Mouse (Mus musculus) natural killer cell, adult 2 months (primary cell): Measurements from ENCODE around the gene Tnfrsf22.
A peak's percentile ranks its signal among the peaks of the same experiment; 100 is the strongest.
"Not testable (repeated sequence)": the region's sequence is repeated elsewhere in the genome, so short reads cannot be mapped to it uniquely, and the experiment has no call there.

ENCODE experiments used
- DNase-seq, 2 experiments: peaks; one replicate each; pipeline ENCODE4 v3.0.0; 2022; ENCODE audit warnings: low spot score in 2 of 2

Tnfrsf22 gene

DNA sequence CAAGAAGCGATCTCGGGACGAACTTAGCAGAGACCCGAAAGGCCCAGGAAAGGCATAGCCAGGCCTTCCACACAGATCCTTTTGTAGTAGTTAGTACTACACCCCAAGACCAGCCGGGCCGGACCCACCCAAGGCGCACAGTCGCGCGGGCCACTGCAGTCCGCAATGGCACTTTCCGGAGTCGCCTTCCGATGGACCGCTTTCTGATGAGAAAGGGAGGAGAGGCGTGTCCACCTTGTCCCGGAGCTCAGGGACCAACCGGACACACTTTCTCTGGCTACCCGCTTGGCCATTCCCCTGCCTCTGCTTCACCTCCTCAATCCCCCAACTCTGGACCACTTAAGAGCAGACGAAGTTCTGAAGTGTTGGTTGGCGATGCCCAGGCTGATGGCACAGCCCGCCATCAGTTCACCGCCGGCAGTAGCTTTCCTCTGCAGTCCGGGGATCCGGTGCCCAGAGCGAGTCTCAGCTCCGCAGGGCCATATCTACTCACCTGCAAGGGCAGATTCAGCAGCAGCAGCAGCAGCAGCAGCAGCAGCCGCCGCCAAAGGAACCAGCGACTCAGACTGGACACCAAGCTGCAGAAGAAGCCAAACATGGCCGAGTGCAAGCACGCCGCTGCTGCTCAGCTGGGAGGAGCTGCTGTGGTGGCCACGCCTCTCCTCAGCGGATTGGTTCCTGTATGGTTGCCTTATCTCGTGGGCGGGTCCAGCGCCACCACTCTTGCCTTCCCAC lies at the start of gene Tnfrsf22:
Gene Tnfrsf22 (minus strand): TSS at position 628 of the 735 bp plus-strand sequence.
- peak; percentile 75 to 80 for DNase-seq

DNA sequence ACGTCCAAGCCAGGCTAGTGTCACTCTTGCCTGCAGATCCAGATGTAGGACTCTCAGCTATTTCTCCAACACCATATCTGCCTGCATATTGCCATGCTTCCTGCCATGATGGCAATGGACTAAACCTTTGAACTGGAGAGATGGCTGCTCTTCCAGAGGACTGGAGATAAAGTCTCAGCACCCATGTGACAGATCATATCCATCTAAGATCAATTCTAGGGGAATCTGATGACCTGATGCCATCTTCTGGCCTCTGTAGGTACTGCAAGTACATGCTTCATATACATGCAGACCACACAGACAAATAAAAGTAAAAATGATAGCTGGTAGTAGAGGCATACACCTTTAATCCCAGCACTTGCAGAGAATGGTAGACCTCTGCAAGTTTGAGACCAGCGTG lies 46.7 kb upstream of the Tnfrsf22 start:
- DNase-seq = peak; percentile 26 to 43

DNA sequence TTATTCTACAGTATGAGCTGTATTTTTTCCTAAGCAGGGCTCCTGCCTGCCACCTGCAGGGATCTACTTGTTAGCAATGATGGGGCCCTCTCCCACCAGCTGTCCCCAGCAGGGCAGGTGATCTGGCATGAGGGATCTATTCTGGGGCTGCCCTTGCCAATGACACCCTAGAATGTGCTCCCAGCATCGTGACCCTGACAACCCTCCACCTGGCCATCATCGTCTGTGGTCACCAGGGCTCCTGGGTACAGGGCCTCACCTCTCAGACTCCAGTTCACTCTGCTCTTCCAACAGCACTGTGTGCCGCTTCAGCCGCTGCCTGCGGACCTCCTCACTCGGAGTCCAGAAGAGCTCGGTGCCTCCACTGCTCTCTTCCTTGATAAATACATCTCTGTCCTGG lies 45.1 kb upstream of the Tnfrsf22 start:
- DNase-seq = no peak

- DNase-seq = no peak
Observed at GRCm38 (mm10) chr7:143692746-143693510, 43.5 kb upstream of the Tnfrsf22 start.

DNA sequence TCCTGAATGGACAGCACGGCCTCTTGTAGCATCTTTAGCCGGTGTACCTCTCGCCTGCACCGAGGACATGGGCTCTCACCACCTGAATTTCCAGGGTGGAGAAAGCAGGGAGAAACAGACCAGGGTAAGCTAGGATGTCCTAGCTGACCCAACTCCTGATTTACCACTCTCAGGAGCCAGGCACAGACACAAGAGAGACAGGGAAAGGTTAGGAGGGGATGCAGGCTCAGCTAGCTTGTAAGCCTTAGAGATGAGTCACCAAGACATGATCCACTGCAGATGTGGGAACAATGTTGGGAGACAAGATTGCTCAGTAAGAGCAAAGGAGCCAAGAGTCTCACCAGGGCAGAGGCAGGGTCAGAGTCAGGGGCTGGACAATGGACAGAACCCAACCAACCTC lies 42.4 kb upstream of the Tnfrsf22 start:
- DNase-seq = no peak

DNA sequence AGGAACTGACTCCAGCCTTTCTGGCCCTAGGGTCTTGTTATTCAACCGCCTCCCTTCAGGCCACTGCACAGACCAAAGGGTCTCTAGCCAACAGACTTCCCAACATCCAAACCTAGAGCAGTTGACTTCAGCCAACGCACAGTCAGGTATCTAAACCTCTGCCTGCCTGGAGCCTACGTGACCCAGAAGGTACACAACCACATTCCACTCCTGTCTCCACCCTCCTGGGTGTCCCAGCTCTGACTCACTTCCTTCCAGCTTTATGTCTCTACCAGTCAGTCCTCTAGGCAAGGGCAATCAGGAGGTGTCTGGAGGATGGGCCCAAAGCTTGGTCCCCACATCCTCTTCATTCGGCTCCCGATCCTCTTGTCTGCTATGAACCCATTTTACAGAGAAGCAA lies 41.7 kb upstream of the Tnfrsf22 start:
- DNase-seq = no peak

GRCm38 (mm10) chr7:143689946-143690345 lies 40.5 kb upstream of the Tnfrsf22 start:
- DNase-seq = no peak

GRCm38 (mm10) chr7:143689481-143689880 lies 40.0 kb upstream of the Tnfrsf22 start:
- no peak for DNase-seq

- not testable (repeated sequence) for DNase-seq
Observed at GRCm38 (mm10) chr7:143686676-143687075, 37.2 kb upstream of the Tnfrsf22 start.

DNA sequence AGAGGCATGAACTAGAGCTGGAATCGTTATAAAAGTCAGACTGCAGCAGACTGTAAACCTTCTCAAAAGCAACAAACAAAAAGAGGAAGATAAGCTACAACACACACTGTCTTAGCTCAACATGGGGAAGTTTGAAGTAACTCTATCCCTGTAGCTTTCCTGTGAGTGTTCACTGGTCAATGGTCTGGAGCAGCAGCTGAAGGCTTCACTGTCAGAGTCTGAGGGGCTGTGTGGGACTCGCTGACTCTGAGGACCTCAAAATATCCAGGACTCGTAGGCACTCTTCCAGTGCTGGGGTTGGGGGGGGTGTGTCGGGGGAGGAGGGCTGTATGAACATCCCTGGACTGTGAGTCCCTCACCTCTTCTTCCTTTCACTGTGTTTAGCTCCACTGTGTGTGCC lies 36.7 kb upstream of the Tnfrsf22 start:
- not testable (repeated sequence) for DNase-seq

GRCm38 (mm10) chr7:143685359-143686067 lies 36.1 kb upstream of the Tnfrsf22 start, which contains the start of gene Tnfrsf23:
TSS of gene Tnfrsf23 (minus strand) at chr7:143685872.
- DNase-seq = peak; percentile 73 to 80

GRCm38 (mm10) chr7:143684569-143684968 lies 35.1 kb upstream of the Tnfrsf22 start:
- DNase-seq = not testable (repeated sequence)

DNA sequence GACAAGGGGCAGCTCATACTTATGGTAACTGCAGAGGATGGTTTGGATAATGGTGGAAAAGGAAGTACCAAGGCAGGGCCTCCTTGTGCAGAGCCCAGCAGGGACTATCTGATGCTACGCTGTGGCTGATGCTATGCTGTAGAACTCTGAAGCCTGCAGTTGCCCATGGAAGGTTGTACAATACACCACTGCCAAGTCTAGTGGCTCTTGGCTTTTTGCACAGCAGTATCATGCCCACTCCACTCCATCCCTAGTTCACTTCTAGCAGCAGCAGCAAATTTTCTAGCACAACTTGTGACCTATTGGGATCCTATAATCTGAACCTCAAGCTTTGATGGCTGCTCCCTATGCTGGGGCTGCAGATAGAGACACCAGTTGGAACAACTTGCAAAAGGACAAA lies 32.1 kb upstream of the Tnfrsf22 start:
- DNase-seq = no peak

- DNase-seq = not testable (repeated sequence)
Observed at GRCm38 (mm10) chr7:143680836-143681235, 31.4 kb upstream of the Tnfrsf22 start.

DNA sequence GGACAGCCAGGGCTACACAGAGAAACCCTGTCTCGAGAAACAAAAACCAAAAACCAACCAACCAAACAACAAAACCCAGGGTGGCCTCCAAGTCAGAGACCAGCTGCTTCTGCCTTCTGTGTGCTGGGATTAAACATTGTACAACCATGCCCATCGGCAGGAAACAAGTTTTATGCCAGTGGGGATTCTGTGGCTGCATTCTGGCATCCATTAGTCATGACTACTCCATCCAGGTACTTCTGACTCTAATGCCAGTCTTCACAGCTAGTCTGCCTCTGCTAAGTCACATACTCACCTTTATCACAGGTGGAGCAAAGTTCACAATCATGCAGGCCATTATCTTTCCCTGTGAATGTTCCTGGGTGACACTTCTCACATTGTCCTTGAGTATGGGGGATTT lies 30.2 kb upstream of the Tnfrsf22 start:
- DNase-seq = not testable (repeated sequence)

DNA sequence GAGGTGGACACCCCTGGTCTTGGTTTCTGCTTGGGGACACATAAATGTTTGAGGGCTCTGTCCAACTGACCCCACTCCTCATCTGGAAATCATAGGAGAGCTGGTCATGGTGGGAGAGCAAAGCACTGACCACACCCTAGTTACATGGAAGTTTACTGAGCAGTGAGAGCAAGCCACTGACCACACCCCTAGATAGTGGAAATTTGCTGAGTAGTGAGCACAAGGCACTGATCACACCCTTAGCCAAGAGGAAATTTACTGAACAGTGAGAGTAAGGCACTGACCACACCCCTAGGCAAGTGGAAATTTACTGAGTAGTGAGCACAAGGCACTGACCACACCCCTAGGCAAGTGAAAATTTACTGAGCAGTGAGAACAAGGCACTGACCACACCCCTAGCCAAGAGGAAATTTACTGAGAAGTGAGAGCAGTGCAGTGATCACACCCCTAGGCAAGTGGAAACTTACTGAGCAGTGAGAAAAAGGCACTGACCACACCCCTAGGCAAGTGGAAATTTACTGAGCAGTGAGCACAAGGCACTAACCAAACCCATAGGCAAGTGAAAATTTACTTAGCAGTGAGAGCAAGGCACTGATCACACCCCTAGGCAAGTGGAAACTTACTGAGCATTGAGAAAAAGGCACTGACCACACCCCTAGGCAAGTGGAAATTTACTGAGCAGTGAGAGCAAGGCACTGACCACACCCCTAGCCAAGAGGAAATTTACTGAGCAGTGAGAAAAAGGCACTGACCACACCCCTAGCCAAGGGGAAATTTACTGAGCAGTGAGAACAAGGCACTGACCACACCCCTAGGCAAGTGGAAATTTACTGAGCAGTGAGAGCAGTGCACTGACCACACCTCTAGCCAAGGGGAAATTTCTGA lies 17.2 kb upstream of the Tnfrsf22 start:
- DNase-seq = peak in 1 of 2 experiments; percentile 55

- no peak for DNase-seq
Observed at GRCm38 (mm10) chr7:143663470-143663869, 14.0 kb upstream of the Tnfrsf22 start.

GRCm38 (mm10) chr7:143660797-143661196 lies 11.3 kb upstream of the Tnfrsf22 start:
- no peak for DNase-seq

GRCm38 (mm10) chr7:143649769-143650346 lies 397 bp upstream of the Tnfrsf22 start:
- not testable (repeated sequence) for DNase-seq

- peak in 1 of 2 experiments; percentile 44 for DNase-seq
Observed at GRCm38 (mm10) chr7:143643949-143644348, 5.5 kb downstream of the Tnfrsf22 start.

- peak; percentile 17 to 49 for DNase-seq
Observed at GRCm38 (mm10) chr7:143636674-143637073, 12.8 kb downstream of the Tnfrsf22 start.
